Mouse (Mus musculus): ENCODE measurements around the gene Asphd2.

DNA sequence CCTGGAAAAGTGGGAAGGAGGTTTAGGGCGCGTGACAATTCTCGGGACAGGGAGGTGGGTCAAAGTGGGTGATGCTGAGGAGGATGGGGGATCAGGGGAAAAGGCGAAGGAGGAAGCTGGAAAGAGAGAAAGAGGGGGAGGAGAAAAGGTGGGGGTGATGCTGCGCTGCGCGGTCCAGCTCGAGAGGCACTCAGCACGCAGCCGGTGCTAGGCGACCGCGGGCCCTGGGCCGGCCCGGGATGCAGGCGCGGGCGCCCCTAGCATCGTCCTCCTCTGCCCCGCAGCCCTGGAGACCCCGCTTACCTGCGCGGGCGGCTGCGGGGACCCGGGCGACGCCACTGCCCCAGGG, 277 bp downstream of the Asphd2 start:
- TF ChIP-seq CTCF (IDR thresholded peaks at IDR 0.05; ENCODE audit: low read depth, low read length) (no peak), POLR2A (IDR thresholded peaks at IDR 0.05; ENCODE audit: extremely low read depth, insufficient read depth, low read length) (no peak)
